In the genomic region with DNA sequence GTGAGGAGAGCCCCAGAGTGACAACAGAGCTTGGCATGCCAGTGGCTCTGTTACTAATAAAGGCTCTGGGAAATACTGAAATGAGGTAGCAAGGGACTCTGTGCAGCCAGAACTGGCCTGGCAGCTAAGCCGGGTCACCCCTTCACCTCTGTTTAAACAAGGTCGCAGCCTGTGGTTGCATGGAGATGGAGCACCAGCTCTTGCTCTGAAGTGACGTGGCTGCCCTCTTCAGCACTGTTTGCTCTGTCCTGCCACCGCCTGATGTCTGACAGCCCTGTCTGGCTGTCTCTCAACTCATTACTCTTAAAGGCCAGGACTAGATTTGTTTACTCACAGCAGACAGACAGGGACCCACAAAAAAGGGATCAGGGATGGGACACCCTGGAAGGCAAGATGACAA, we compare ENCODE assay signal across 10 mouse cellular contexts. TPM values are rescaled to one million over a fixed set of nuclear protein-coding genes. Genes with fewer than 3 reads are reported as not detected.
DNase-seq lines count a peak whose midpoint lies in the region; ATAC-seq lines count a peak whose summit lies in the region.
"Had no signal": no experiment of that assay in that cellular context is flagged by ENCODE, and none has a peak within 500 bp of the region (broad histone marks: within the 10 kb centered on the region; RNA-seq: fewer than 3 reads in every experiment).

No protein-coding gene starts in this region.

- no peaks in the 10 kb centered on the region for H3K9me3 ChIP-seq in midbrain, embryonic 11.5 days (ENCODE audit: control insufficient read depth, low read length)
- H3K9me3 ChIP-seq in midbrain, embryonic 16.5 days (replicated peaks; ENCODE audit: control insufficient read depth, low read length, poor library complexity, severe bottlenecking) = no peaks in the 10 kb centered on the region
- no peaks in the 10 kb centered on the region for H3K9me3 ChIP-seq in liver, embryonic 15.5 days (replicated peaks)
- H3K9me3 ChIP-seq in stomach, embryonic 15.5 days = no peaks in the 10 kb centered on the region

- no peaks in the 10 kb centered on the region for H3K27me3 ChIP-seq in midbrain, embryonic 11.5 days (ENCODE audit: control insufficient read depth, insufficient read depth, low read length)
- H3K27me3 ChIP-seq in midbrain, embryonic 16.5 days (ENCODE audit: control insufficient read depth, insufficient read depth, low read depth, low read length) = no peaks in the 10 kb centered on the region
- no peaks in the 10 kb centered on the region for H3K27me3 ChIP-seq in liver, embryonic 15.5 days
- no peaks in the 10 kb centered on the region for H3K27me3 ChIP-seq in stomach, embryonic 15.5 days (replicated peaks)

- no peak for ATAC-seq in midbrain, embryonic 11.5 days (ENCODE audit: low FRiP score)
- ATAC-seq in midbrain, embryonic 16.5 days = no peak
- ATAC-seq in liver, embryonic 15.5 days (ENCODE audit: insufficient read depth) = peak; percentile 66
- 0 out of 2 replicates have a peak, but pooled peaks have one; percentile 19 for ATAC-seq in stomach, embryonic 15.5 days (ENCODE audit: insufficient read depth, low FRiP score, low read depth)
- ATAC-seq: intestine, postnatal 0 days had no signal

- DNase-seq in embryo, embryonic 10 days (ENCODE audit: low spot score) = peak; percentile 77
- DNase-seq in embryo, embryonic 11 days = no peak
- peak; percentile 96 for DNase-seq in midbrain, embryonic 11.5 days (ENCODE audit: low spot score, missing footprints)
- DNase-seq in retina, postnatal 1 day = no peak
- no peak for DNase-seq in spleen, postnatal 10 days (ENCODE audit: low spot score in 2 of 2)
- DNase-seq: spleen, adult 18-20 months had no signal

- H3K36me3 ChIP-seq in midbrain, embryonic 11.5 days (ENCODE audit: control insufficient read depth, insufficient read depth, low read length) = peaks cover 10% of the 10 kb centered on the region
- no peaks in the 10 kb centered on the region for H3K36me3 ChIP-seq in midbrain, embryonic 16.5 days (ENCODE audit: control insufficient read depth, insufficient read depth, low read length)
- H3K36me3 ChIP-seq in liver, embryonic 15.5 days (replicated peaks) = peaks cover 12% of the 10 kb centered on the region; the same call in 1 of the 2 replicates
- peaks cover 32% of the 10 kb centered on the region for H3K36me3 ChIP-seq in stomach, embryonic 15.5 days

- peak overlapping the region; percentile 27; the same call in 1 of the 2 replicates for H3K9ac ChIP-seq in midbrain, embryonic 11.5 days (ENCODE audit: low read length)
- no peak overlapping the region for H3K9ac ChIP-seq in midbrain, embryonic 16.5 days (ENCODE audit: low read depth, low read length)
- H3K9ac ChIP-seq in liver, embryonic 15.5 days = no peak overlapping the region
- no peak overlapping the region for H3K9ac ChIP-seq in stomach, embryonic 15.5 days

- WGBS in midbrain, embryonic 11.5 days = 3% methylated on average over 4 of the region's 4 CpGs
- 21% methylated on average over 4 of the region's 4 CpGs for WGBS in midbrain, embryonic 16.5 days
- 46% methylated on average over 4 of the region's 4 CpGs for WGBS in liver, embryonic 15.5 days (ENCODE audit: insufficient replicate concordance)
- WGBS in stomach, embryonic 15.5 days = 27% methylated on average over 4 of the region's 4 CpGs

- H3K4me1 ChIP-seq in midbrain, embryonic 11.5 days (ENCODE audit: control insufficient read depth, insufficient read depth, low read length) = peaks cover 50% of the 10 kb centered on the region
- H3K4me1 ChIP-seq in midbrain, embryonic 16.5 days (ENCODE audit: control insufficient read depth, insufficient read depth, low read length) = peaks cover 13% of the 10 kb centered on the region
- peaks cover 26% of the 10 kb centered on the region for H3K4me1 ChIP-seq in liver, embryonic 15.5 days (replicated peaks)
- peaks cover 28% of the 10 kb centered on the region for H3K4me1 ChIP-seq in stomach, embryonic 15.5 days

- H3K4me3 ChIP-seq in midbrain, embryonic 11.5 days (ENCODE audit: low read depth, low read length) = no peak overlapping the region
- H3K4me3 ChIP-seq in midbrain, embryonic 16.5 days (ENCODE audit: low read depth, low read length) = no peak overlapping the region
- no peak overlapping the region for H3K4me3 ChIP-seq in liver, embryonic 15.5 days (replicated peaks)
- H3K4me3 ChIP-seq in stomach, embryonic 15.5 days (replicated peaks) = no peak overlapping the region

- peak overlapping the region; percentile 33; the same call in 1 of the 2 replicates for H3K4me2 ChIP-seq in midbrain, embryonic 11.5 days
- no peak overlapping the region for H3K4me2 ChIP-seq in midbrain, embryonic 16.5 days (ENCODE audit: low read length)
- no peak overlapping the region for H3K4me2 ChIP-seq in liver, embryonic 15.5 days
- no peak overlapping the region for H3K4me2 ChIP-seq in stomach, embryonic 15.5 days

- H3K27ac ChIP-seq in midbrain, embryonic 11.5 days (ENCODE audit: low read depth, low read length) = peak overlapping the region; percentile 84
- H3K27ac ChIP-seq in midbrain, embryonic 16.5 days (ENCODE audit: low read length) = no peak overlapping the region
- H3K27ac ChIP-seq in liver, embryonic 15.5 days (replicated peaks) = peak overlapping the region; percentile 54; the same call in 1 of the 2 replicates
- H3K27ac ChIP-seq in stomach, embryonic 15.5 days = no peak overlapping the region

RNA-seq across cellular contexts. Expression of gene Foxp4, which starts 25.3 kb away (rescaled TPM):
- polyA plus RNA-seq in midbrain, embryonic 11.5 days (2014; fragmentation: Nextera tagmentation; extraction: Ambion mirVana) = 24.6 and 27.5 TPM in 2 replicates
- polyA plus RNA-seq in midbrain, embryonic 16.5 days (2015; fragmentation: Nextera tagmentation; extraction: Ambion mirVana) = 35.8 and 38.8 TPM in 2 replicates
- 4.6 and 4.8 TPM in 2 replicates for polyA plus RNA-seq in liver, embryonic 15.5 days (2015; fragmentation: Nextera tagmentation; extraction: Ambion mirVana)
- polyA plus RNA-seq in stomach, embryonic 15.5 days (2015; fragmentation: Nextera tagmentation; extraction: Ambion mirVana) = 25.0 and 30.9 TPM in 2 replicates

Comparison
In these comparisons a context has a peak if more than half of its experiments do, and no peak if none do; other contexts are left out.
1. DNase-seq: peak in embryo, embryonic 10 days (single experiment) and midbrain, embryonic 11.5 days (single experiment); none in embryo, embryonic 11 days (single experiment), retina, postnatal 1 day (single experiment) and spleen, postnatal 10 days (0 of 2).
2. H3K27ac ChIP-seq: peak in midbrain, embryonic 11.5 days (single experiment) and liver, embryonic 15.5 days (single experiment); none in midbrain, embryonic 16.5 days (single experiment) and stomach, embryonic 15.5 days (single experiment).
3. ATAC-seq: peak in liver, embryonic 15.5 days (single experiment) and stomach, embryonic 15.5 days (single experiment); none in midbrain, embryonic 11.5 days (single experiment) and midbrain, embryonic 16.5 days (single experiment).